Mouse (Mus musculus): ENCODE results near the gene Dgkh.

DNA sequence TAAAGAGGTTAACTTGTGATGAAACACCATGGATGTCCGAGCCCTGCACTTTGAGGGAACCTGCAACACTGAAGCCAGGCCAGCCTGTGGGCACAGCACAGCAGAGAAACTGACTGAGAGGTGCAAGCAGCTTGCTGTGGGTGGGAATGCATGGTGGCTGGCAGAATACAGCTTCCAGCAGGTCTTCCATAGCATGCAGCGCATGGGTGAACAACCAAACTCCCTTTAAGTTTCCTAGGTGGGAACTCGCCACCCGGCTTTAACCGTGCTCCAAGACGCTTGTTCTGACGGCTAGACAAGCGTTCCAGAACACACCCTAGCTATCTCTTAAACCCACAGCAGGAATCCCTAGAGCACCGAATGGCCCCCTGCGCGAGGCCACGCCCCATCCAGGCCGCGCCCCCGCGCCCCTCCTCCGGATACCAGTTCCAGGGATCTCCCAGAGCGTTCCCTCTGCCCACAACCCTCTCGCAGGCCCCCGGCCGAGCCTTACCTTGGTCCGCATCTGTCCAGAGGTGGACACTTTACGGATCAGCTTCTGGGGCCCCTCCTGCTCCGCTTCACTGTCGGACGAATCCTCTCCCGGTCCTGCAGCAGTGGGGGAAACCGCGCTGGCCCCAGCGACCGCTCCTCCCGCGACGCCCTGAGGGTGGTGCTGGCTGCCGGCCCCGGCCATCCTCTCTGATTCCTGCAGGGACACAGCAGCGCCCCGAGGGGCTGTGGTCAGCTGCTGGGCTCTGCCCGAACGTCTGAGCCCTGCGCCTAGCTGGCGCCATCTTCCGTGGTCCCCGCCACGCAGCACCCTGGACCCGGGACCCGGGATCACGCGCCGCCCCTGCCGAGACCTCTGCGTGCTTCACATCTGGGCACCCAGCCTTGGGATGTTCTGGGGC is 7.9 kb downstream of the Dgkh start:
- 0 out of 2 replicates have a peak, but pooled peaks have one; percentile 24 for TF ChIP-seq CTCF (IDR thresholded peaks at IDR 0.05; ENCODE audit: insufficient read depth, low read depth, low read length)
- no peak for TF ChIP-seq POLR2A (IDR thresholded peaks at IDR 0.05; ENCODE audit: insufficient read depth, low read depth, low read length)

Measured in olfactory bulb, adult 2 months (tissue).